Mouse (Mus musculus) heart, embryonic 14.5 days (tissue): ENCODE results near the gene Lpo. TPM values are rescaled to one million over a fixed set of nuclear protein-coding genes. Genes with fewer than 3 reads are reported as not detected.

ENCODE experiments used
- ATAC-seq: fragments of 200-750 bp; cut with Nextera tagmentation; 2 replicates; pipeline ENCODE4 v1.8.0; 2017; ENCODE audit warnings: low read depth, moderate TSS enrichment; ENCODE audit not compliant: insufficient number of reproducible peaks, insufficient read depth, low FRiP score
- H3K27ac ChIP-seq, 2 experiments: fragments of 200-500 bp in 1 of 2; fragments of 300-500 bp in 1 of 2; sonication (generic) in 1 of 2; replicated peaks in 1 of 2; 2 replicates each; pipeline ENCODE4 v1.5.1; 2012 to 2014; ENCODE audit warnings: low read depth in 2 of 2, low read length in 2 of 2, control low read depth in 1 of 2, mild to moderate bottlenecking in 1 of 2, mixed read lengths in 1 of 2; ENCODE audit not compliant: control insufficient read depth in 1 of 2, insufficient read depth in 1 of 2
- H3K27me3 ChIP-seq: fragments of 300-500 bp; sonication (generic); 2 replicates; pipeline ENCODE4 v1.6.1; 2014; ENCODE audit warnings: mild to moderate bottlenecking, low read length, control low read depth; ENCODE audit not compliant: control insufficient read depth, insufficient read depth
- H3K36me3 ChIP-seq: fragments of 300-500 bp; sonication (generic); 2 replicates; pipeline ENCODE4 v1.6.1; 2014; ENCODE audit warnings: mild to moderate bottlenecking, control low read depth, low read length, mixed read lengths; ENCODE audit not compliant: control insufficient read depth, insufficient read depth
- H3K4me1 ChIP-seq, 2 experiments: fragments of 200-500 bp in 1 of 2; fragments of 300-500 bp in 1 of 2; sonication (generic) in 1 of 2; 2 replicates each; pipeline ENCODE4 v1.6.1; 2012 to 2014; ENCODE audit warnings: low read length in 2 of 2, control low read depth in 1 of 2, mixed read lengths in 1 of 2; ENCODE audit not compliant: control insufficient read depth in 2 of 2, insufficient read depth in 2 of 2
- H3K4me2 ChIP-seq: fragments of 300-500 bp; sonication (generic); 2 replicates; pipeline ENCODE4 v1.6.1; 2014; ENCODE audit warnings: mild to moderate bottlenecking, low read length
- H3K4me3 ChIP-seq, 2 experiments: fragments of 200-500 bp in 1 of 2; fragments of 300-500 bp in 1 of 2; sonication (generic) in 1 of 2; 2 replicates each; pipeline ENCODE4 v1.5.1; 2012 to 2014; ENCODE audit warnings: low read length in 2 of 2, mild to moderate bottlenecking in 2 of 2, control low read depth in 1 of 2, low read depth in 1 of 2, moderate library complexity in 1 of 2; ENCODE audit not compliant: control insufficient read depth in 1 of 2, insufficient read depth in 1 of 2
- H3K9ac ChIP-seq: fragments of 300-500 bp; sonication (generic); 2 replicates; pipeline ENCODE4 v1.6.1; 2014; ENCODE audit warnings: mild to moderate bottlenecking, low read length
- H3K9me3 ChIP-seq: fragments of 300-500 bp; sonication (generic); 2 replicates; pipeline ENCODE4 v1.6.1; 2016; ENCODE audit warnings: low read length, control low read depth; ENCODE audit not compliant: control insufficient read depth
- WGBS: fragments of 180-500 bp; shearing (Covaris S2); extraction: QIAGEN DNeasy Blood & Tissue Kit; methylation state at CpG from one replicate; pipeline ENCODE4 v1.1.7; 2014; 5-methylcytosine and 5-hydroxymethylcytosine counted together
- polyA plus RNA-seq: library from polyadenylated mRNA; unstranded; fragments of >200 nt; fragmentation: Nextera tagmentation; extraction: Ambion mirVana; gene quantifications from 2 replicates; pipeline ENCODE4 v1.2.1, GENCODE M21; 2014

Gene Lpo
- polyA plus RNA-seq, 1 experiment from 2014 or later, result 0.11 TPM

- H3K4me1 ChIP-seq, result peaks cover 4 to 7% of the 10 kb centered on the region in 2 experiments; a peak in 3 of 4 replicates
- no peak overlapping the region for H3K4me2 ChIP-seq
- H3K4me3 ChIP-seq, result no peak overlapping the region
- no peaks in the 10 kb centered on the region for H3K9me3 ChIP-seq
- peaks cover 6% of the 10 kb centered on the region for H3K36me3 ChIP-seq
- no peak overlapping the region for H3K27ac ChIP-seq
- H3K27me3 ChIP-seq, result no peaks in the 10 kb centered on the region
- WGBS, result 57% methylated on average over 11 of the region's 11 CpGs
- H3K9ac ChIP-seq, result no peak overlapping the region
- no peak; the same call in 1 of the 2 replicates for ATAC-seq
Observed at GRCm38 (mm10) chr11:87859273-87859672, 31.2 kb upstream of the Lpo start.

- ATAC-seq, result no peak
- 82% methylated on average over 7 of the region's 7 CpGs for WGBS
- H3K36me3 ChIP-seq, result no peaks in the 10 kb centered on the region
- no peak overlapping the region for H3K4me3 ChIP-seq
- H3K27me3 ChIP-seq, result no peaks in the 10 kb centered on the region
- H3K9me3 ChIP-seq, result no peaks in the 10 kb centered on the region
- no peak overlapping the region for H3K27ac ChIP-seq
- H3K4me2 ChIP-seq, result no peak overlapping the region
- H3K4me1 ChIP-seq, result peaks cover 4 to 6% of the 10 kb centered on the region in 2 experiments; a peak in 3 of 4 replicates
- H3K9ac ChIP-seq, result no peak overlapping the region
Observed at GRCm38 (mm10) chr11:87854550-87854949, 26.5 kb upstream of the Lpo start.

GRCm38 (mm10) chr11:87853597-87853954 is 25.5 kb upstream of the Lpo start:
- no peak for ATAC-seq
- H3K27ac ChIP-seq, result 0 out of 4 replicates have a peak overlapping the region, but pooled peaks of 1 of the 2 experiments have one; percentile 39

GRCm38 (mm10) chr11:87852690-87853596 is 24.9 kb upstream of the Lpo start, which contains the start of gene Mks1:
Mks1 (plus strand) TSS chr11:87853215.
- no peaks in the 10 kb centered on the region for H3K9me3 ChIP-seq
- peak; percentile 84 for ATAC-seq
- no peaks in the 10 kb centered on the region for H3K36me3 ChIP-seq
- 0 out of 4 replicates have a peak within 1 kb of the TSS, but pooled peaks have one; percentile 39 to 45 for H3K27ac ChIP-seq
- H3K4me2 ChIP-seq, result peak within 1 kb of the TSS; percentile 85
- peak within 1 kb of the TSS; percentile 76 for H3K9ac ChIP-seq
- peaks cover 4 to 7% of the 10 kb centered on the region in 2 experiments; a peak in 3 of 4 replicates for H3K4me1 ChIP-seq
- no peaks in the 10 kb centered on the region for H3K27me3 ChIP-seq
- WGBS, result 5% methylated on average over 40 of the region's 40 CpGs
- H3K4me3 ChIP-seq, result peak within 1 kb of the TSS; percentile 62 to 75

More at GRCm38 (mm10) chr11:87853597-87853954, 25.5 kb upstream of the Lpo start:
- peaks cover 4 to 6% of the 10 kb centered on the region in 2 experiments; a peak in 3 of 4 replicates for H3K4me1 ChIP-seq
- H3K4me2 ChIP-seq, result peak overlapping the region; percentile 85
- no peaks in the 10 kb centered on the region for H3K36me3 ChIP-seq
- peak overlapping the region; percentile 62 to 75 for H3K4me3 ChIP-seq
- peak overlapping the region; percentile 76 for H3K9ac ChIP-seq
- H3K9me3 ChIP-seq, result no peaks in the 10 kb centered on the region
- H3K27me3 ChIP-seq, result no peaks in the 10 kb centered on the region
- WGBS, result 36% methylated on average over 8 of the region's 8 CpGs

- no peaks in the 10 kb centered on the region for H3K36me3 ChIP-seq
- H3K9me3 ChIP-seq, result no peaks in the 10 kb centered on the region
- H3K27ac ChIP-seq, result no peak overlapping the region
- peaks cover 0 to 6% of the 10 kb centered on the region in 2 experiments; a peak in 2 of 4 replicates for H3K4me1 ChIP-seq
- ATAC-seq, result no peak
- no peaks in the 10 kb centered on the region for H3K27me3 ChIP-seq
- H3K4me3 ChIP-seq, result no peak overlapping the region
- WGBS, result 61% methylated on average over 6 of the region's 6 CpGs
- H3K9ac ChIP-seq, result no peak overlapping the region
- no peak overlapping the region for H3K4me2 ChIP-seq
Observed at GRCm38 (mm10) chr11:87847884-87848283, 19.8 kb upstream of the Lpo start.

- Histone ChIP-seq H3K4me3 (no peak overlapping the region), H3K9me3 (no peaks in the 10 kb centered on the region), H3K36me3 (no peaks in the 10 kb centered on the region), H3K27me3 (no peaks in the 10 kb centered on the region), H3K4me2 (no peak overlapping the region), H3K9ac (no peak overlapping the region), H3K27ac (no peak overlapping the region), H3K4me1 (peaks cover 0 to 3% of the 10 kb centered on the region in 2 experiments; a peak in 2 of 4 replicates)
- 74% methylated on average over 12 of the region's 12 CpGs for WGBS
- no peak for ATAC-seq
Observed at GRCm38 (mm10) chr11:87846968-87847600, 19.0 kb upstream of the Lpo start.

GRCm38 (mm10) chr11:87841436-87841835 is 13.3 kb upstream of the Lpo start:
- Histone ChIP-seq H3K36me3 (no peaks in the 10 kb centered on the region), H3K27ac (no peak overlapping the region), H3K4me2 (no peak overlapping the region), H3K9me3 (no peaks in the 10 kb centered on the region), H3K9ac (no peak overlapping the region), H3K4me1 (peaks cover 6 to 19% of the 10 kb centered on the region in 2 experiments), H3K27me3 (no peaks in the 10 kb centered on the region), H3K4me3 (no peak overlapping the region)
- ATAC-seq, result no peak
- WGBS, result 73% methylated on average over 3 of the region's 3 CpGs
